Mouse (Mus musculus) midbrain, embryonic 16.5 days (tissue): ENCODE results near the gene Ech1. TPM values are rescaled to one million over a fixed set of nuclear protein-coding genes. Genes with fewer than 3 reads are reported as not detected.

Source experiments
- ATAC-seq: fragments of 200-750 bp; cut with Nextera tagmentation; 2 replicates; pipeline ENCODE4 v1.8.0; 2017; ENCODE audit warnings: moderate TSS enrichment
- H3K27ac ChIP-seq: fragments of 300-500 bp; sonication (generic); 2 replicates; pipeline ENCODE4 v1.5.1; 2014; ENCODE audit warnings: mild to moderate bottlenecking, low read length, mixed read lengths
- H3K27me3 ChIP-seq: fragments of 300-500 bp; sonication (generic); 2 replicates; pipeline ENCODE4 v1.6.1; 2014; ENCODE audit warnings: low read depth, low read length, mixed read lengths; ENCODE audit not compliant: control insufficient read depth, insufficient read depth
- H3K36me3 ChIP-seq: fragments of 300-500 bp; sonication (generic); 2 replicates; pipeline ENCODE4 v1.6.1; 2014; ENCODE audit warnings: mild to moderate bottlenecking, low read length, moderate library complexity, mixed read lengths; ENCODE audit not compliant: control insufficient read depth, insufficient read depth
- H3K4me1 ChIP-seq: fragments of 300-500 bp; sonication (generic); 2 replicates; pipeline ENCODE4 v1.6.1; 2014; ENCODE audit warnings: mild to moderate bottlenecking, low read length, mixed read lengths; ENCODE audit not compliant: control insufficient read depth, insufficient read depth
- H3K4me2 ChIP-seq: fragments of 300-500 bp; sonication (generic); 2 replicates; pipeline ENCODE4 v1.6.1; 2014; ENCODE audit warnings: mild to moderate bottlenecking, low read length, mixed read lengths
- H3K4me3 ChIP-seq: fragments of 300-500 bp; sonication (generic); 2 replicates; pipeline ENCODE4 v1.5.1; 2014; ENCODE audit warnings: low read depth, mild to moderate bottlenecking, low read length, moderate library complexity, mixed read lengths
- H3K9ac ChIP-seq: fragments of 300-500 bp; sonication (generic); 2 replicates; pipeline ENCODE4 v1.6.1; 2014; ENCODE audit warnings: low read depth, low read length, mixed read lengths
- H3K9me3 ChIP-seq: fragments of 300-500 bp; sonication (generic); replicated peaks from 2 replicates; pipeline ENCODE4 v1.6.1; 2014; ENCODE audit warnings: mild to moderate bottlenecking, low read length, mixed read lengths; ENCODE audit not compliant: control insufficient read depth, poor library complexity, severe bottlenecking
- WGBS: fragments of 180-500 bp; shearing (Covaris S2); extraction: QIAGEN DNeasy Blood & Tissue Kit; methylation state at CpG from one replicate; pipeline ENCODE4 v1.1.7; 2014; 5-methylcytosine and 5-hydroxymethylcytosine counted together
- polyA plus RNA-seq: library from polyadenylated mRNA; unstranded; fragments of >200 nt; fragmentation: Nextera tagmentation; extraction: Ambion mirVana; gene quantifications from 2 replicates; pipeline ENCODE4 v1.2.1, GENCODE M21; 2015

Gene Ech1
- polyA plus RNA-seq, 1 experiment from 2014 or later, result 96.4 TPM

DNA sequence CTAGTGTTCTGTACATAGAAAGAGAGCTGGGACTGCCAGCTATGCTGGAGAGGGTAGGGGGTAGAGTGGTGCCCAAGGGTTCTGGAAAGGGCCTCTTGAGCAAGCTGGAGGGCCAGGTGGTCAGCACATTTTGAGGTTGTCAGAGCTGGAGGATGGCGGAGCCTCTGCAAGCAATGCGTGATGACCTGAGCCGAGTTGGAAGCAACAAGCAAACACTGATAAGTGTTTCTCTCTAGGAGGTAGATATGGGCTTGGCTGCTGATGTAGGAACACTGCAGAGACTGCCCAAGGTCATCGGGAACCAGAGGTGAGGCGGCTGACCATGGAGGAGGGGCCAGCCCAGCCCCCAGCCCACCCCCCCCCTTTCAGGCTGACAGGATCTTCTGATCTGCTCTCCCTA, 6.0 kb downstream of the Ech1 start:
- H3K4me1 ChIP-seq, result peaks cover under 1% of the 10 kb centered on the region
- H3K27me3 ChIP-seq, result no peaks in the 10 kb centered on the region
- no peak overlapping the region for H3K9ac ChIP-seq
- 94% methylated on average over 5 of the region's 5 CpGs for WGBS
- H3K36me3 ChIP-seq, result peaks cover 10% of the 10 kb centered on the region; the same call in 1 of the 2 replicates
- no peak overlapping the region for H3K4me2 ChIP-seq
- H3K4me3 ChIP-seq, result no peak overlapping the region
- H3K27ac ChIP-seq, result no peak overlapping the region
- no peak for ATAC-seq
- H3K9me3 ChIP-seq, result no peaks in the 10 kb centered on the region

DNA sequence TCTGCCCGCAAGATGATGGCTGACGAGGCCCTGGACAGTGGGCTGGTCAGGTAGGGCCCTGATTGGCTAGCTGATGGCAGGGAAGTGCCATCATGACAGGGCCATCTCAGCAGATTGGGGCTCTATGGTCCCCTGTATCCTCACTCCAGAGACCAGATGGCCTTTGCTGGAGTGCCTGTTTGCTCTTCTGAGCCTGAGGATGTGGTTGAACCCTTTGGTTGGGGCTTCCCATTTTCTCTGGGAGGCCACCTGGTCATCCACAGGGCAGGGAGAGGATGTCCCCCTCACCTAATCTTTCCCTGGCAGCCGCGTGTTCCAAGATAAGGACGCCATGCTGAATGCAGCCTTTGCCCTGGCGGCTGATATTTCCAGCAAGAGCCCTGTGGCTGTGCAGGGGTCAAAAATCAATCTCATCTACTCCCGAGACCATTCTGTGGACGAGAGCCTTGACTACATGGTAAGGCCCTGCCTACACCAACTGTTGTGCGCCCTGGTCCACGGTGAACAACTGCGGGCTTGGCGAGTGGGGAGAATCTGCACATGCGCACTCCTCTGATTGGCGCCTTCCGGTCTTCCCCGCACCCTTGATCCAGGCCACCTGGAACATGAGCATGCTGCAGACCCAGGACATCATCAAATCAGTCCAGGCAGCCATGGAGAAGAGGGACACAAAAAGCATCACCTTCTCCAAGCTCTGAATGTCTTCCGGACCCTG, 6.6 kb downstream of the Ech1 start:
- WGBS, result 94% methylated on average over 17 of the region's 17 CpGs
- no peak for ATAC-seq
- no peak overlapping the region for H3K27ac ChIP-seq
- no peaks in the 10 kb centered on the region for H3K27me3 ChIP-seq
- peaks cover 10% of the 10 kb centered on the region; the same call in 1 of the 2 replicates for H3K36me3 ChIP-seq
- no peaks in the 10 kb centered on the region for H3K4me1 ChIP-seq
- no peak overlapping the region for H3K4me3 ChIP-seq
- no peak overlapping the region for H3K4me2 ChIP-seq
- no peak overlapping the region for H3K9ac ChIP-seq
- H3K9me3 ChIP-seq, result no peaks in the 10 kb centered on the region

DNA sequence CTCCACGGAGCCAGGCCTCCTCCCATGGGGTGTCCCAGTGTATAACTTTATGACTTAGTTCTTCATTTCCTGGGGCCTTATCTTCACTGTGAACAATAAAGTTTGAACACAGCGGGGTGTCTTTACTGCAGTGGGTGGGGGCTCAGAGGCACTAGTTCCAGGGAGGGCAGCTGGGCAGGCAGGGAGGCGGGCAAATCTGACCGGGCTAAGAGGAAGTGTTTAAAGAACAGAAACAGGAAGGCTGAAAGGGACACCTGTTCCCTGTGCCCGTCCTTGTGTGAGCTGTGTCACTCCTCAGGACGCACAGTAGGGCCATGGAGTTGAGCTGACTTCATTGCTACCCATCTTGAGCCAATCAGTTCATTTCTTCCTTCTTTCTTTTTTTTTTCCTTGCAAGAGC, 7.1 kb downstream of the Ech1 start:
- no peak overlapping the region for H3K4me2 ChIP-seq
- H3K4me3 ChIP-seq, result no peak overlapping the region
- no peak for ATAC-seq
- H3K4me1 ChIP-seq, result no peaks in the 10 kb centered on the region
- H3K9me3 ChIP-seq, result no peaks in the 10 kb centered on the region
- no peak overlapping the region for H3K27ac ChIP-seq
- no peaks in the 10 kb centered on the region for H3K27me3 ChIP-seq
- 80% methylated on average over 6 of the region's 6 CpGs for WGBS
- H3K9ac ChIP-seq, result no peak overlapping the region
- peaks cover 10% of the 10 kb centered on the region; the same call in 1 of the 2 replicates for H3K36me3 ChIP-seq

DNA sequence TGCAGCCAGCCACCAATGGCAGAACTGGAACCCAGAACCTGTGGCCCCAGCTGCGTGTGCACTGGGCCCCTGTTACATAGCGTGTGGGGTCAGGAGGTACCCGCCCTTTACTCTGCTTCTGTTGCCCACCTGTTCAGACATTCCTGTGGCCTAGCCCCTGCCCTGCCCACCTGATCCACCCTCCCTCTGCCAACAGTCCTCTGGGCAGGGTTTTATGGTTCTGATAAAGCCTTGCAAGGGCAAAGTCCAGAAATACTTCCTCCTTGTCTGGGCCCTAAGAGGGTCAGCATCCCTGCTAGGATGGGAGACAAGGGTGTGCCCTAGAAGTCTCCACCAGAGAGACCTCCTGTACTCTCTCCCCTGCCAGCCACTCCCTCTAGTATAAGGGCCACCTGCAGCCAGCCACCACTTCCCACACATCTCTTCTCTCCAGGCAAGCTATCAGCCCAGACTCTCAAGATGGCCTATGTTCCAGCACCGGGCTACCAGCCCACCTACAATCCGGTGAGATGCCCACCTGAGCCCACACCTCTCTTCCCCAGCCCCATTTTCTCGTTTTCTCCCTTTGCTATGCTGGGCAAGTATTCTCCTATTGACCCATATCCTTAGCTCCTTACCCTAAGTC, 8.8 kb downstream of the Ech1 start, which contains the start of gene Lgals4:
Lgals4 (plus strand) TSS at position 132 of the 625 bp plus-strand sequence.
- no peaks in the 10 kb centered on the region for H3K4me1 ChIP-seq
- H3K9ac ChIP-seq, result no peak within 1 kb of the TSS
- H3K4me2 ChIP-seq, result no peak within 1 kb of the TSS
- H3K27ac ChIP-seq, result no peak within 1 kb of the TSS
- no peak within 1 kb of the TSS for H3K4me3 ChIP-seq
- no peaks in the 10 kb centered on the region for H3K9me3 ChIP-seq
- 92% methylated on average over 6 of the region's 6 CpGs for WGBS
- peaks cover 10% of the 10 kb centered on the region; the same call in 1 of the 2 replicates for H3K36me3 ChIP-seq
- H3K27me3 ChIP-seq, result no peaks in the 10 kb centered on the region
- no peak for ATAC-seq

DNA sequence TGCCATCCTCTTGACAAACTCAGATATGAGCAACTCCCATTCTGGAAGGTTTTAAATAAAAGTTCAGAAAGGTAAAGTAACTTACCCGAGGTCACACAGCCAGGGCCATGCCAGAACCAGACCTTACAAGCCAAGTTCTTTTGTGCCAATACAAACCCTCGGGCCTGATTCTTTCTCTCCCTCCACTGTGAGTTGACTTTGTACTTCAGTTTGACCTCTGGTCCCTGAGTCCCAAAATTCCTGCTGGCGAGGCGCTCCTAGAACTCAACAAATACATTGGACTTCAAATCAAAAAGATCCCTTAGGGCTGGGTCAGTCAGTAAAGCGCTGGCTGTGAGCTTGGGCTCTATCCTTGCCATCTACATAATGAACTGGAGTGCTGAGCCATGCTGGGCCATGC, 11.9 kb downstream of the Ech1 start:
- Histone ChIP-seq H3K4me3 (no peak overlapping the region), H3K9me3 (no peaks in the 10 kb centered on the region), H3K27ac (no peak overlapping the region), H3K4me2 (no peak overlapping the region), H3K27me3 (no peaks in the 10 kb centered on the region), H3K4me1 (no peaks in the 10 kb centered on the region), H3K36me3 (no peaks in the 10 kb centered on the region), H3K9ac (no peak overlapping the region)
- WGBS, result 81% methylated on average over 5 of the region's 5 CpGs
- ATAC-seq, result no peak

DNA sequence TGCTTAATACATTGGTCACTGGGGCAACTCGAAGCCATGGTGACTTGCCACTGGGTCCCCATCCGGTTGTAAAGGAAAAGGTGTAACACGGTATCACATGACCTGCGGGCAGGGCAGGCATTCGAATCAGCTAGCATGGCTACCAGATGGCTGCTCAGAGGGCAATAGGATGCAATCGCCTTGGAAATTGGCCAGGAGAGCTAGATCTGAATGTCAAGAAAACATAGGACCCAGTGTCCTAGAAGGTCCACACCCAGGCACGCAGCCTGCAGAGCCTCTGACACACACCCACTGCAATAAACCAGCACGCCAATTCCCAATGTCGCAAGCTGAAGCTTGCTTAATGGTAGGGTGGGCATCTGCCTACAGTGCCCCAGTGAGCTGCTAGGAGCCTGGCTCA, 13.3 kb downstream of the Ech1 start:
- H3K9ac ChIP-seq, result no peak overlapping the region
- no peaks in the 10 kb centered on the region for H3K27me3 ChIP-seq
- H3K9me3 ChIP-seq, result 0 out of 2 replicates have a peak, but pooled peaks cover 2% of the 10 kb centered on the region
- H3K4me2 ChIP-seq, result no peak overlapping the region
- H3K4me1 ChIP-seq, result no peaks in the 10 kb centered on the region
- 85% methylated on average over 9 of the region's 9 CpGs for WGBS
- no peak overlapping the region for H3K27ac ChIP-seq
- ATAC-seq, result no peak
- H3K36me3 ChIP-seq, result no peaks in the 10 kb centered on the region
- no peak overlapping the region for H3K4me3 ChIP-seq

DNA sequence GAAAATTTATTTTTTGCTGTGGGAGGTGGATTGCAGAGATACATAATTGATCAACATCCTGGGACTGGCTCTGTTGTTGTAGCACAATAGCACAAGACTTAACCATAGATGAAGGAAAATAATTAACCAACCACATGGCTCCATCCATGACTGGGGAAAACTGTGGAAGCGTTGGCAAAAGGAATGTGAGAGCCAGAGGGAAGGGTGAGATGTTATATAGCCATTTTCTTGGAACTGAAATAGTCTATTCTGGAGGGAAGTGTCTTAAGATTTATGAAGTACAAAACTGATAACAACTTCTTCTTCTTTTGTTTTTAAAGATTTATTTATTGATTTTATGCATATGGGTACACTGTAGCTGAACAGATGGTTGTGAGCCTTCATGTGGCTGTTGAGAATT, 22.3 kb downstream of the Ech1 start:
- ATAC-seq, result no peak
- Histone ChIP-seq H3K36me3 (no peaks in the 10 kb centered on the region), H3K4me3 (no peak overlapping the region), H3K9ac (no peak overlapping the region), H3K9me3 (0 out of 2 replicates have a peak, but pooled peaks cover 2% of the 10 kb centered on the region), H3K4me2 (no peak overlapping the region), H3K4me1 (no peaks in the 10 kb centered on the region), H3K27ac (no peak overlapping the region), H3K27me3 (no peaks in the 10 kb centered on the region)
- 81% methylated on average over 1 of the region's 1 CpGs for WGBS

DNA sequence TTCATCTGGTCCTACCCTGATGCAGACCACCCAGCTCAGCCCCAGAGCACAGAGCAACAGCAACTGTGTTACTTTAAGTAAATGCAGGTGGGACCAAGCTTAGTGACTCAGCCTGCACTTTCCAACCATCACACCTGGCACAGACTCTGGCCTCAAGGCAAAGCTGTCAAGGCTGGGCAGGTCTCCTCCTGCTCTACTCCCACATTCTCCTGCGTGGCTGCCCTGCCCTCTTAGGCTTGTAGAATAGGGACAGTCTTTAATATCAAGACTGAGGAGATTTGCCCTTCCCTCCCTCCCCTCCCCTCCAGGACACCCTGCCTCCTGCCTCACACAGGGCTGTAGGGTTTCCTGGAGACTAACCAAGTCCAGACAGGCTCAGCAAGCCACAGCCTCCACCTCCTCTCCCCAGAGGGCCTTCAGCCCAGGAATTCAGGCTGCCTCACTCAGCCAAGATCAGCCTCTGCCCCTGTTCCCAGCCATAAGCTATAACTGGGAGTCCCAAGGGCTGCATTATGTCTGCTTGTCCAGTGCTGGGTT, 24.8 kb downstream of the Ech1 start:
- Histone ChIP-seq H3K27me3 (no peaks in the 10 kb centered on the region), H3K4me2 (no peak overlapping the region), H3K9me3 (no peaks in the 10 kb centered on the region), H3K4me3 (no peak overlapping the region), H3K4me1 (no peaks in the 10 kb centered on the region), H3K36me3 (no peaks in the 10 kb centered on the region), H3K27ac (no peak overlapping the region), H3K9ac (no peak overlapping the region)
- ATAC-seq, result no peak
- 45% methylated on average over 1 of the region's 1 CpGs for WGBS

DNA sequence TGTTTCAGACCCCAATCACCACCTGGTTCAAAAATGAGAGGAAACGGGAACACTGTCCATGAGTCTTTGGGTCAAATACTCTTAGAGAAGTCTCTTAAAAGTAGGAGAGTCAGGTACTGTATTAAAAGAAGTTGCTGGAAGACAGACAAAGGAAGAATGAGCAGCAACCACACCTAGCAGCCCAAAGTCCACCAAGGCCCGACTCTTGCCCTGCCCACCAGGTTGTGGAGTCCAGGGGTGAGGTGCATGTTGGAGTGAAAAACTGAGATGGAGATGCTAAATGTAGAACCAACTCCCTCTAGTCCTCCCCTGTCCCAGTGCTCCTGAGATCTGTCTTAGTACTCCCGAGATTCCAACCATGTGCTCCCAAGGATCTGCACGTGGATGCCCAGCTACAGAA, 25.6 kb downstream of the Ech1 start:
- Histone ChIP-seq H3K9ac (no peak overlapping the region), H3K4me1 (no peaks in the 10 kb centered on the region), H3K4me3 (no peak overlapping the region), H3K4me2 (no peak overlapping the region), H3K9me3 (no peaks in the 10 kb centered on the region), H3K27ac (no peak overlapping the region), H3K36me3 (no peaks in the 10 kb centered on the region), H3K27me3 (no peaks in the 10 kb centered on the region)
- 79% methylated on average over 4 of the region's 4 CpGs for WGBS
- no peak for ATAC-seq
